Mouse (Mus musculus): ENCODE measurements around the gene Phex. TPM values are rescaled to one million over a fixed set of nuclear protein-coding genes. Genes with fewer than 3 reads are reported as not detected.

Phex gene
- polyA plus RNA-seq, 1 experiment from 2014 or later = 2.2 TPM

DNA sequence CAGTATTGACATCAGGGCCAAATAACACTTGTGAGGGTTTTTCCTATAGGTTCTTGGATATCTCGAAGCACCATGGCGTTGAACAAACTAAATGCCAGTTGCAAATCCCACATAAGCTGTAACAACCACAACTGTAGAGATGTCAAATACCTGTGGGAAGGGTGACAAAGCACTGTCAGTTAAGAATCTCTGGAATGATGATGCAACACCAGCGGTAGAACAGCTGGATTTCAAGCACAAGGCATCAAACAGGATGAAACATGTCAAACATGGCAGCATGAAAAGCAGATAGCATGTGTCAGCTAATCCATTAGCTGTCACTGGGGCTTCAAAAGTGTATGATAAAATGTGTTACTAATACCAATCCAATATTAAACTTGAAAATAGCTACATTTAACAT lies 141.8 kb downstream of the Phex start:
- WGBS = 71% methylated on average over 3 of the region's 3 CpGs
- no peak overlapping the region for H3K27ac ChIP-seq (ENCODE audit: low read depth)
- H3K36me3 ChIP-seq (ENCODE audit: insufficient read depth) = no peaks in the 10 kb centered on the region
- TF ChIP-seq CTCF (IDR thresholded peaks at IDR 0.05; ENCODE audit: low read depth) = no peak
- DNase-seq = no peak
- H3K4me3 ChIP-seq (ENCODE audit: low read depth, low read length) = no peak overlapping the region
- H3K27me3 ChIP-seq (ENCODE audit: insufficient read depth, low read length) = no peaks in the 10 kb centered on the region
- H3K4me1 ChIP-seq (ENCODE audit: insufficient read depth) = no peaks in the 10 kb centered on the region
- H3K9ac ChIP-seq = no peak overlapping the region
- ATAC-seq (ENCODE audit: insufficient read depth) = no peak
- H3K4me2 ChIP-seq = no peak overlapping the region
- no peaks in the 10 kb centered on the region for H3K9me3 ChIP-seq (ENCODE audit: low read depth, low read length)

- no peak for TF ChIP-seq CTCF (IDR thresholded peaks at IDR 0.05; ENCODE audit: low read depth)
- Histone ChIP-seq H3K27me3 (ENCODE audit: insufficient read depth, low read length) (no peaks in the 10 kb centered on the region), H3K4me3 (ENCODE audit: low read depth, low read length) (no peak overlapping the region), H3K27ac (ENCODE audit: low read depth) (no peak overlapping the region), H3K4me1 (ENCODE audit: insufficient read depth) (no peaks in the 10 kb centered on the region), H3K36me3 (ENCODE audit: insufficient read depth) (no peaks in the 10 kb centered on the region), H3K9me3 (ENCODE audit: low read depth, low read length) (no peaks in the 10 kb centered on the region), H3K4me2 (no peak overlapping the region), H3K9ac (no peak overlapping the region)
- ATAC-seq (ENCODE audit: insufficient read depth) = no peak
- WGBS = 66% methylated on average over 3 of the region's 3 CpGs
- no peak for DNase-seq
Observed at GRCm38 (mm10) chrX:157271609-157272008, 143.5 kb downstream of the Phex start.

- Histone ChIP-seq H3K9ac (no peak overlapping the region), H3K27ac (ENCODE audit: low read depth) (no peak overlapping the region), H3K4me3 (ENCODE audit: low read depth, low read length) (no peak overlapping the region), H3K27me3 (ENCODE audit: insufficient read depth, low read length) (no peaks in the 10 kb centered on the region), H3K4me2 (no peak overlapping the region), H3K4me1 (ENCODE audit: insufficient read depth) (no peaks in the 10 kb centered on the region), H3K36me3 (ENCODE audit: insufficient read depth) (no peaks in the 10 kb centered on the region), H3K9me3 (ENCODE audit: low read depth, low read length) (no peaks in the 10 kb centered on the region)
- TF ChIP-seq CTCF (IDR thresholded peaks at IDR 0.05; ENCODE audit: low read depth) = no peak
- DNase-seq = no peak
- WGBS = 61% methylated on average over 5 of the region's 5 CpGs
- ATAC-seq (ENCODE audit: insufficient read depth) = no peak
Observed at GRCm38 (mm10) chrX:157269726-157270305, 145.3 kb downstream of the Phex start.

- H3K36me3 ChIP-seq (ENCODE audit: insufficient read depth) = no peaks in the 10 kb centered on the region
- H3K4me3 ChIP-seq (ENCODE audit: low read depth, low read length) = no peak overlapping the region
- no peaks in the 10 kb centered on the region for H3K9me3 ChIP-seq (ENCODE audit: low read depth, low read length)
- no peak overlapping the region for H3K9ac ChIP-seq
- DNase-seq = no peak
- no peaks in the 10 kb centered on the region for H3K4me1 ChIP-seq (ENCODE audit: insufficient read depth)
- no peak for TF ChIP-seq CTCF (IDR thresholded peaks at IDR 0.05; ENCODE audit: low read depth)
- WGBS = 74% methylated on average over 1 of the region's 1 CpGs
- no peak for ATAC-seq (ENCODE audit: insufficient read depth)
- H3K27me3 ChIP-seq (ENCODE audit: insufficient read depth, low read length) = no peaks in the 10 kb centered on the region
- no peak overlapping the region for H3K27ac ChIP-seq (ENCODE audit: low read depth)
- no peak overlapping the region for H3K4me2 ChIP-seq
Observed at GRCm38 (mm10) chrX:157268141-157268540, 147.0 kb downstream of the Phex start.

- H3K4me2 ChIP-seq = no peak overlapping the region
- no peak for DNase-seq
- ATAC-seq (ENCODE audit: insufficient read depth) = no peak
- no peak overlapping the region for H3K9ac ChIP-seq
- H3K27me3 ChIP-seq (ENCODE audit: insufficient read depth, low read length) = no peaks in the 10 kb centered on the region
- no peak overlapping the region for H3K27ac ChIP-seq (ENCODE audit: low read depth)
- no peaks in the 10 kb centered on the region for H3K4me1 ChIP-seq (ENCODE audit: insufficient read depth)
- H3K9me3 ChIP-seq (ENCODE audit: low read depth, low read length) = no peaks in the 10 kb centered on the region
- WGBS = 90% methylated on average over 1 of the region's 1 CpGs
- no peaks in the 10 kb centered on the region for H3K36me3 ChIP-seq (ENCODE audit: insufficient read depth)
- no peak overlapping the region for H3K4me3 ChIP-seq (ENCODE audit: low read depth, low read length)
- TF ChIP-seq CTCF (IDR thresholded peaks at IDR 0.05; ENCODE audit: low read depth) = no peak
Observed at GRCm38 (mm10) chrX:157202736-157203135, 212.4 kb downstream of the Phex start.

DNA sequence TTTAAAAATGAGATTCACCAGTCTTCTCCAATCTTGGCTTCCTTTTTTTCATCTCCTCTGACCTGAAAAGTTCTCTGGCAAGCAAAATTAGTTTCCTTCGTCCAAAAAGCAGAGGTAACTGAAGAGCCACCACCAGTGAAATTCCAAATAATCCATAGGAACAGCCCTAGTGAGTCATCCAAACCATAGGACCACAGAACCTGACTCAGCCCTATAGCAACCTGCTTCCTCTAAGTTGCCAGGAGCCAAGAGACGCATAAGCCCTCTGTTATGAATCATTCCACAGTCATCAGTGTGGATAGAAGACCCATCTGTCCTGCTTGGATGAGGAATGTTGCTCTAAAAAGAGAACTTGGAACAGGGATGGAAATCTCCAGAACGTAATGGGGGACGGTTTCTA lies 230.9 kb downstream of the Phex start:
- Histone ChIP-seq H3K4me3 (ENCODE audit: low read depth, low read length) (no peak overlapping the region), H3K36me3 (ENCODE audit: insufficient read depth) (no peaks in the 10 kb centered on the region), H3K9me3 (ENCODE audit: low read depth, low read length) (no peaks in the 10 kb centered on the region), H3K4me1 (ENCODE audit: insufficient read depth) (no peaks in the 10 kb centered on the region), H3K27ac (ENCODE audit: low read depth) (no peak overlapping the region), H3K4me2 (no peak overlapping the region), H3K9ac (no peak overlapping the region), H3K27me3 (ENCODE audit: insufficient read depth, low read length) (no peaks in the 10 kb centered on the region)
- DNase-seq (no peak), ATAC-seq (ENCODE audit: insufficient read depth) (no peak)
- 83% methylated on average over 4 of the region's 4 CpGs for WGBS
- TF ChIP-seq CTCF (IDR thresholded peaks at IDR 0.05; ENCODE audit: low read depth) = no peak

- Histone ChIP-seq H3K4me3 (ENCODE audit: low read depth, low read length) (no peak overlapping the region), H3K4me1 (ENCODE audit: insufficient read depth) (no peaks in the 10 kb centered on the region), H3K36me3 (ENCODE audit: insufficient read depth) (no peaks in the 10 kb centered on the region), H3K9me3 (ENCODE audit: low read depth, low read length) (no peaks in the 10 kb centered on the region), H3K9ac (no peak overlapping the region), H3K27ac (ENCODE audit: low read depth) (no peak overlapping the region), H3K4me2 (no peak overlapping the region), H3K27me3 (ENCODE audit: insufficient read depth, low read length) (no peaks in the 10 kb centered on the region)
- ATAC-seq (ENCODE audit: insufficient read depth) (no peak), DNase-seq (no peak)
- 96% methylated on average over 1 of the region's 1 CpGs for WGBS
- TF ChIP-seq CTCF (IDR thresholded peaks at IDR 0.05; ENCODE audit: low read depth) = no peak
Observed at GRCm38 (mm10) chrX:157180845-157181244, 234.3 kb downstream of the Phex start.

DNA sequence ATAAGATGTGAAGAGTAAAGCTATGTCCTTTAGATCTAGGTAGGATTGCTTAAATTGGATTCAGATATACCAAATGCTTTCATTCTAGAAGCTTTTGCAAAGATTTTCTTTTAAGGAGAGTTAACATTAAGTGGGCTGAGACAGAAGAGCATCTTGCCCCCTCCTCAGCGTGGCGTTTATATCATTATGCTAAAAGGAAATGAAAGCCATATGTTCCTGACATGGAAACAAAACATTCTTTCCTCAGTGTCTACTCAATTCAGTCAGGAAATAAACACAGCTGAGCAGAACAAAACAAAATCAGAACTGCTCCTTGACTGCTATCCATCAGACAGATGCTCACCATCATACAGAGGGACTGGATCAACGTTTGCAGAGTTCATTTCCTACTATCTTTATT lies 251.0 kb downstream of the Phex start:
- TF ChIP-seq CTCF (IDR thresholded peaks at IDR 0.05; ENCODE audit: low read depth) = no peak
- ATAC-seq (ENCODE audit: insufficient read depth) (peak; percentile 75; the same call in 1 of the 2 replicates), DNase-seq (peak; percentile 49)

More for the DNA sequence above, 251.0 kb downstream of the Phex start:
- WGBS = 30% methylated on average over 3 of the region's 3 CpGs
- Histone ChIP-seq H3K4me1 (ENCODE audit: insufficient read depth) (no peaks in the 10 kb centered on the region), H3K4me2 (no peak overlapping the region), H3K9me3 (ENCODE audit: low read depth, low read length) (no peaks in the 10 kb centered on the region), H3K27ac (ENCODE audit: low read depth) (no peak overlapping the region), H3K27me3 (ENCODE audit: insufficient read depth, low read length) (no peaks in the 10 kb centered on the region), H3K36me3 (ENCODE audit: insufficient read depth) (no peaks in the 10 kb centered on the region), H3K9ac (no peak overlapping the region), H3K4me3 (ENCODE audit: low read depth, low read length) (no peak overlapping the region)

All from lung, embryonic 14.5 days (tissue).